Comparison of ENCODE assay signal across 13 mouse cellular contexts in the genomic region with DNA sequence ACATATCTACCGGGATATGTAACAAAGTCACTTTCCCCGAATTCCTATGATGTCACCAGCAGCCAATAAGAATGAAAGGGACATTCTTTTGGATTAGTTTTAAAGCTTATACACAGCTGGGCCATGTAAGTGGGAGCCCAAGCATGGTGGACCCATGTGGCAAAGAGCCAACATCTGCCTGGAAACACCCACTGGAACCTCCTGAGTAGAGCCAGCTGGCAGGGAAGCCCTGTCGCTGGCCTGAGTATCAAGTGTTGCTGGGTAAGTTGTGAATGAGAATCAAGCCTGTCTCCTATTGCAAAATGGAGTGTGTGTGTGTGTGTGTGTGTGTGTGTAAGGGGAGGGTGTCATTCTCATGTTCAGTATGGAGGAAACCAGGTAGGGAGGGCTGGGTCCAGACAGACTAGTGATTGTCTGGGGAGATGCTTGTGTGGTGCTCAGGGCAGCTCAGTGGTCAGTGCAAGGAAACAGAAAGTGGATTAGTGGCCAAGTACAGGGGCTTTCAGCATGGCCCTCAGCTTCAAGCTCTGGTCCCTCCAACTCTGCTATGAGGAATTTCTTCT. TPM values are rescaled to one million over a fixed set of nuclear protein-coding genes. Genes with fewer than 3 reads are reported as not detected.
DNase-seq lines count a peak whose midpoint lies in the region; ATAC-seq lines count a peak whose summit lies in the region.
"Had no signal": no experiment of that assay in that cellular context is flagged by ENCODE, and none has a peak within 500 bp of the region (broad histone marks: within the 10 kb centered on the region; RNA-seq: fewer than 3 reads in every experiment).

No protein-coding gene starts in this region.

- no peak overlapping the region for H3K4me3 ChIP-seq in forebrain, embryonic 14.5 days (ENCODE audit: low read depth, low read length)
- H3K4me3 ChIP-seq in forebrain, embryonic 11.5 days (ENCODE audit: low read depth, low read length), result no peak overlapping the region
- no peak overlapping the region for H3K4me3 ChIP-seq in kidney, embryonic 15.5 days (replicated peaks)
- no peak overlapping the region for H3K4me3 ChIP-seq in limb, embryonic 13.5 days
- H3K4me3 ChIP-seq: heart, embryonic 15.5 days; left cerebral cortex, adult 2 months; megakaryocyte, embryonic 14.5 days had no signal

- H3K4me1 ChIP-seq in forebrain, embryonic 14.5 days (ENCODE audit: control insufficient read depth, insufficient read depth, low read length), result no peaks in the 10 kb centered on the region
- no peaks in the 10 kb centered on the region for H3K4me1 ChIP-seq in forebrain, embryonic 11.5 days (replicated peaks; ENCODE audit: control insufficient read depth, insufficient read depth, low read length)
- no peaks in the 10 kb centered on the region for H3K4me1 ChIP-seq in kidney, embryonic 15.5 days
- peaks cover 22% of the 10 kb centered on the region for H3K4me1 ChIP-seq in limb, embryonic 13.5 days
- H3K4me1 ChIP-seq: heart, embryonic 15.5 days; megakaryocyte, embryonic 14.5 days had no signal

- 73% methylated on average over 3 of the region's 3 CpGs for WGBS in forebrain, embryonic 14.5 days
- WGBS in forebrain, embryonic 11.5 days, result 82% methylated on average over 3 of the region's 3 CpGs
- 49% methylated on average over 3 of the region's 3 CpGs for WGBS in kidney, embryonic 15.5 days
- WGBS in limb, embryonic 13.5 days, result 49% methylated on average over 3 of the region's 3 CpGs

- H3K27me3 ChIP-seq in forebrain, embryonic 14.5 days (replicated peaks; ENCODE audit: control insufficient read depth, insufficient read depth, low read length), result no peaks in the 10 kb centered on the region
- H3K27me3 ChIP-seq in forebrain, embryonic 11.5 days (ENCODE audit: control insufficient read depth, insufficient read depth, low read length), result no peaks in the 10 kb centered on the region
- no peaks in the 10 kb centered on the region for H3K27me3 ChIP-seq in kidney, embryonic 15.5 days
- no peaks in the 10 kb centered on the region for H3K27me3 ChIP-seq in limb, embryonic 13.5 days
- H3K27me3 ChIP-seq: heart, embryonic 15.5 days; megakaryocyte, embryonic 14.5 days had no signal

- no peak overlapping the region for H3K27ac ChIP-seq in forebrain, embryonic 14.5 days (ENCODE audit: low read depth, low read length)
- no peak overlapping the region for H3K27ac ChIP-seq in forebrain, embryonic 11.5 days (ENCODE audit: low read depth, low read length)
- H3K27ac ChIP-seq in kidney, embryonic 15.5 days, result no peak overlapping the region
- H3K27ac ChIP-seq in limb, embryonic 13.5 days, result no peak overlapping the region
- H3K27ac ChIP-seq: heart, embryonic 15.5 days; left cerebral cortex, adult 2 months had no signal

- ATAC-seq in forebrain, embryonic 14.5 days, result peak; percentile 63; the same call in 1 of the 2 replicates
- ATAC-seq in forebrain, embryonic 11.5 days (replicated peaks; ENCODE audit: low FRiP score), result no peak
- peak; percentile 83 for ATAC-seq in kidney, embryonic 15.5 days (replicated peaks; ENCODE audit: low FRiP score)
- ATAC-seq in limb, embryonic 13.5 days (ENCODE audit: low FRiP score, low read depth), result peak; percentile 84

- DNase-seq in forebrain, embryonic 14.5 days (ENCODE audit: low spot score), result peak; percentile 70
- DNase-seq in forebrain, embryonic 11.5 days (ENCODE audit: low spot score), result no peak
- no peak for DNase-seq in kidney, postnatal 25 days
- DNase-seq in Muller cell, postnatal 12 days (ENCODE audit: inconsistent ontology term), result peak; percentile 13
- DNase-seq in adrenal gland, adult 8-10 months, result no peak
- no peak for DNase-seq in adrenal gland, adult (ENCODE audit: inconsistent age in 2 of 2, low spot score in 1 of 2)
- DNase-seq: B cell, adult 2 months had no signal

- no peaks in the 10 kb centered on the region for H3K36me3 ChIP-seq in forebrain, embryonic 14.5 days (ENCODE audit: control insufficient read depth, insufficient read depth, low read length)
- no peaks in the 10 kb centered on the region for H3K36me3 ChIP-seq in forebrain, embryonic 11.5 days (ENCODE audit: control insufficient read depth, insufficient read depth, low read length)
- no peaks in the 10 kb centered on the region for H3K36me3 ChIP-seq in kidney, embryonic 15.5 days
- H3K36me3 ChIP-seq in limb, embryonic 13.5 days, result no peaks in the 10 kb centered on the region
- H3K36me3 ChIP-seq: heart, embryonic 15.5 days had no signal

- no peaks in the 10 kb centered on the region for H3K9me3 ChIP-seq in forebrain, embryonic 14.5 days (replicated peaks; ENCODE audit: control insufficient read depth, low read length)
- H3K9me3 ChIP-seq in forebrain, embryonic 11.5 days (ENCODE audit: control insufficient read depth, low read length), result no peaks in the 10 kb centered on the region
- H3K9me3 ChIP-seq in kidney, embryonic 15.5 days (replicated peaks), result no peaks in the 10 kb centered on the region
- H3K9me3 ChIP-seq in limb, embryonic 13.5 days, result no peaks in the 10 kb centered on the region
- H3K9me3 ChIP-seq: heart, embryonic 15.5 days had no signal

- H3K4me2 ChIP-seq in forebrain, embryonic 14.5 days (ENCODE audit: low read length), result no peak overlapping the region
- H3K4me2 ChIP-seq in forebrain, embryonic 11.5 days (ENCODE audit: low read depth, low read length, severe bottlenecking), result no peak overlapping the region
- no peak overlapping the region for H3K4me2 ChIP-seq in kidney, embryonic 15.5 days
- no peak overlapping the region for H3K4me2 ChIP-seq in limb, embryonic 13.5 days (replicated peaks)
- H3K4me2 ChIP-seq: heart, embryonic 15.5 days had no signal

- H3K9ac ChIP-seq in forebrain, embryonic 14.5 days (ENCODE audit: low read length), result no peak overlapping the region
- H3K9ac ChIP-seq in forebrain, embryonic 11.5 days (ENCODE audit: low read length), result no peak overlapping the region
- H3K9ac ChIP-seq in kidney, embryonic 15.5 days, result no peak overlapping the region
- no peak overlapping the region for H3K9ac ChIP-seq in limb, embryonic 13.5 days
- H3K9ac ChIP-seq: heart, embryonic 15.5 days had no signal

RNA-seq across cellular contexts. Expression of a gene that starts 59.5 kb away (rescaled TPM):
- not detected in 2 replicates for polyA plus RNA-seq in forebrain, embryonic 14.5 days (2014; fragmentation: Nextera tagmentation; extraction: Ambion mirVana)
- polyA plus RNA-seq in forebrain, embryonic 11.5 days (2014; fragmentation: Nextera tagmentation; extraction: Ambion mirVana), result not detected in 2 replicates
- not detected in 2 replicates for polyA plus RNA-seq in kidney, embryonic 15.5 days (2015; fragmentation: Nextera tagmentation; extraction: Ambion mirVana)
- not detected in 2 replicates for polyA plus RNA-seq in limb, embryonic 13.5 days (2015; fragmentation: Nextera tagmentation; extraction: Ambion mirVana)
- not detected for total RNA-seq in adrenal gland, adult 8-10 months (2022)
- total RNA-seq: left cerebral cortex, adult 2 months had no signal
- polyA plus RNA-seq: heart, embryonic 15.5 days; neural tube, embryonic 14.5 days had no signal

Comparison
In these comparisons a context has a peak if more than half of its experiments do, and no peak if none do; other contexts are left out.
1. DNase-seq: peak in forebrain, embryonic 14.5 days (single experiment) and Muller cell, postnatal 12 days (single experiment); none in forebrain, embryonic 11.5 days (single experiment), kidney, postnatal 25 days (0 of 2), adrenal gland, adult 8-10 months (single experiment) and adrenal gland, adult (0 of 2).